Mouse (Mus musculus): ENCODE measurements at regions not wholly inside any gene's neighbourhood (a gene's known extent, or its start where the extent isn't known, plus 50 kb on each side); places are given as distances from the start of the nearest gene placed in this dataset.

DNA sequence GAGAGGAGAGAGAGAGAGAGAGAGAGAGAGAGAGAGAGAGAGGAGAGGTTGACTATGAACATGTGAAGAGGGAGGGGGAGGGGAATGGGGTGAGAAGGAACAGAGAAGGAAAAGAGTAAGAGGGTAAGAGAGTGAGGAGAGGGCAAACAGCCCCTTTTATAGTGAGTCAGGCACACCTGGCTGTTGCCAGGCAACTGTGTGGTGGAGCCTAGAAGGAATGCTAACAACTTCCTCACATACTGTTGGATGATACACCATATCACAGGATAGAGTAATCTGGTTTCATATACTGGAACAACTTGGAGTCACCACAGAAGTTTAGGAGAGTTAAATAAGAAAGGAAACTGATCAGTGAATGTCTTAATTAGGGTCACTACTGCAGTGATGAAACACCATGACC lies 204.1 kb downstream of the 1700064H15Rik start:
- TF ChIP-seq CTCF (conservative IDR thresholded peaks at IDR 0.05; ENCODE audit: insufficient read depth, insufficient read length, low read depth, low read length), result no peak
- TF ChIP-seq POLR2A (IDR thresholded peaks at IDR 0.05; ENCODE audit: low read depth, low read length), result no peak

Measured in kidney, adult 2 months (tissue).